Mouse (Mus musculus) kidney, postnatal 10 days (tissue): ENCODE results near the gene Vmn1r233.

Experiments used
- DNase-seq: peaks from one replicate; pipeline ENCODE4 v3.0.0; 2021; ENCODE audit warnings: mixed read lengths

The Vmn1r233 gene

DNA sequence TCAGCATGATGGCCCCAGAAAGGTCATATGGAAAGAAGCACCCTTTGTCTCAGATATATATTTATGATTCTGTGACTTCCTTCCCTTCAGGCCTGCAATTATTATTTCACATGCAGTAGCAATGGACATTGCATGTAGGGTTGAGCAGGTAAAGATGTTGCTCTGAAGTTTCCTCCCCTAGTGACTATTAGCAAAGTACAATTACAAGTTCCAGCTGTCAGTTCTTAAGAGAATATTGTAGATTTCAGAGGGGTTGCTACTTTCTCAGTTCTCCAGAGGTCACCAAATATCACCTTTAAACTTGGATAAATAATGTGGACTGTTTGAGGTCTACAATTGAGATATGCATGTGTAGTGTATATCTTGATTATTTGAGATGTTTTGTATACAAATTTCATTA lies at the start of gene Vmn1r233:
TSS of gene Vmn1r233 (minus strand) at position 101 of the 400 bp plus-strand sequence.
- no peak for DNase-seq

DNA sequence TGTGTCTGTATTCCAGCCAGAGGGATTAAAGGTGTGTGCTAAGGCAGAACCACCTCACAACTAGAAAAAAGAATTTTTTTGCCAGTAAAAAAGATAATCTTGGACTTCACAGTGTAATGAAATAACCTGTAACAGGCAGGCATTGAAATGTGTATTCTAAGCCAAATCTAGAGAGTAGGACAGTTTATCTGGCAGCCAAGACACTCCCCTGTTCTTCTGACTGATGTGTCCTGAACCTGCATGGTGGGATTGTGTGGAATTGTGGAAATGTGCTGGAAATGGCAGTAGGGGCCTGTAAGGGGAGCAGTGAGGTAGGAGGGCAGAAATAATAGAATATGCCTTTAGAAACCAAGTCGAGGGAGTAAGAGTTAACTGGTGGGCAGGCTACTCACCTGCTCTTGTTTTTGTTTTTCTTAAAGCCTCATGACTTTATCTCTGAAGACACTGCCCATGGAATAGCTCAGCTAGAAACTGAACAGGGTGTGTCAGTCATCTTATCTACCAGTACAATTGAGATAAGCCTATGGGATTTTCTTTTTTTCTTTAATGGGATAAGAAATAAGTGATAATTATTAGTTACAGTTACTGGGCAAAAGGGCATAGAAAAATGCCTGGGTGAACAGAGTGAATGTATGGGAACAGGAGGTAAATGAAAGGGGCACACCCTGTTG lies 22.3 kb upstream of the Vmn1r233 start:
- no peak for DNase-seq

DNA sequence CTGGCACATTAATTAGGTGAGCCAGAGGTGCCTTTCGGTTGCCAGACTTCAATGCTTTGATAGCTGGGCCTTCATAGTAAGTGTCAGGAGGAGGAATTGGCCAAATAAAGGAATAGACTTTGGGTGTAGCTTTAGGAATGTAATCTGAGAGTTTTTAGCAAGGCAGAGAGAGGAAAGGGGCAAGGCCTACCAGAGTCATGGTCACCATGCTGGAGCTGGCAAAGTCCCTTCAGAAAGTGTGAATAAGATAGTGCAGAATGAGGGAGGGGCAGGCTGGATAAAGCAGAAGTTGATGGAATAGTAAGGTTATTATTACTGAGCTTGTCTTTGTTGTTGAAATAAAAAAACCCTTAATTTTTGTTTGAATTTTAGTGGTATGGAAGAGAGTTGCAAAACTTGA lies 13.5 kb upstream of the Vmn1r233 start:
- no peak for DNase-seq

DNA sequence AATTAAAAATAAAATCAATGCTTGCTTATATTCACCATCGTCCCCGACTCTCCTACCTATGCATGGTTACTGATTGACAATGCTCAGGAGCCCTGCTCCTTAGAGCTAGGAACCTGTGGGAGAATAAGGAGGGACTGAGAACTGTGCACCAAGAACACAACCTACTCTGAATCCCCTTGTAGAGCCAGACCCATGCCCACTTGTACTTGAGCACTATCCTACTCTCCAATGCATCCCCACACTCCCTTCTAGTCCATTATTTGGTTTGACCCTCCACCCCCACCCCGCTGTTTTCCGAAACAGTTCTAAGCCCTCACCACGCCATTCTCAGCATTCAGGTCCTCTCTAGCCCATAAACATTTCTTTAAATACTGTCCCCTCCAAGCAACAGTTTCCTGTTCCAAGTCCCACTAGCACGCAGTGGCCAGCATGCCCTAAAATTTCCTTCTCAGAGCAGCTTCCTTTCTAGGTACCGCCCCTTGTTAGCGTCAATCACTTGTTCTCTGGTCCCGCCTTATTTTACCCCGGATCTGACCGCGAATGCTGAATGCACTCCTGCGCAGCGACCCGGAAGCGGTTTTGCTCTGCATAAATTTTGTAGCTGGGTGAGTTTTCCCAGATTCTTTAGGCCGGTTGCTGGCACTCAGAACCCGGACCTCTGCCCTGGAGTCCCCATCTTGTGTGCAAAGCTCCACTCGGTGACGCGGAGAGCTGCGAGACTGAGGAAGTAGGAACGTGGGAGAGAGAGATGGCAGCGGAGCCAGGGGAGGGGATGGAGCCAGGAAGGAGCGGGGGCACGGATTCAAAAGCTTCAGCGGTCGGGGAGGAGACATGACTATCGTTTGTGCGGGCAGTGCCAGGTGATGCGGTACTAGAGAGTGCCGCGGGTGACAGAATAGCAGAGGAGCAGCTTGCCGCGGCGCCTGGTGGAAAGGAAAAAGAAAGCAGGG lies 12.4 kb upstream of the Vmn1r233 start, which contains the start of gene Zfp160:
TSS of gene Zfp160 (plus strand) at position 522 of the 950 bp plus-strand sequence.
- DNase-seq, result peak; percentile 92

DNA sequence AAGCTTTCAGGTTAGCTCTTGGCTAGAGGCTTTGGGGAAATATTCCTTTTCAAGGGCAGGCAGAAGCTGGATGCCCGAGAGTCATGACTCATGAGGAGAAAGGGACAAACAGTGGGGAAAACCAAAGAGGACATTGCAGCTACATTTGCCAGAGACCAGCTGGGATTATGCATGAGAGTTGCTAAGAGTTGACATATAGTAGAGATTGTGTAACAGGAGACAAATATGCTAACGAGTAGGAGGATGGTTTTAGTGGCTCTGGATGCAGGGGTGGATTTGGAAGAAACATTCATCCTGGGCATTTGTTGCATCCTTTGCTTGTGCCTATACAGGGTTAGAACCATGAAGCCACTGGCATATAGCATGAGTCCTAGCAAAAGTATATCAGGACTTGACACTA lies 2.5 kb downstream of the Vmn1r233 start:
- no peak for DNase-seq

DNA sequence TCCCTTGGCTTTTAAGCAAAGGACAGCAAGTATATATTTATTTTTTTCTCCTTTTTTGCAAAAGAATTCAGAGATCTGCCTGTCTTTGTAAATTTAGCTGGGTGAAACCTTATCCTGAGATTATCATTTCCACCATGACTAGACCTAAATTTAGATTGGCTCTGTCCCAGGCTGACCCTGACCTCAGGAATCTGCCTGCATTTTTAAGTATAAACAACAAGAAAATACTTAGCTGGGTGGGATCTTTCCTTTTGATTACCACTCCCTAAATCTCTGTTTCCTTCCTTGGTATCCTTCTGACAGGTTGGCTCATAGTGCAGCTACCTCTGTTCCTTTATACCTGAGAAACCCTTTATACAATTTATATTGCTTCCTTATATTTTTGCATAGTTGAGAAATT lies 29.6 kb downstream of the Vmn1r233 start:
- DNase-seq, result peak; percentile 15

DNA sequence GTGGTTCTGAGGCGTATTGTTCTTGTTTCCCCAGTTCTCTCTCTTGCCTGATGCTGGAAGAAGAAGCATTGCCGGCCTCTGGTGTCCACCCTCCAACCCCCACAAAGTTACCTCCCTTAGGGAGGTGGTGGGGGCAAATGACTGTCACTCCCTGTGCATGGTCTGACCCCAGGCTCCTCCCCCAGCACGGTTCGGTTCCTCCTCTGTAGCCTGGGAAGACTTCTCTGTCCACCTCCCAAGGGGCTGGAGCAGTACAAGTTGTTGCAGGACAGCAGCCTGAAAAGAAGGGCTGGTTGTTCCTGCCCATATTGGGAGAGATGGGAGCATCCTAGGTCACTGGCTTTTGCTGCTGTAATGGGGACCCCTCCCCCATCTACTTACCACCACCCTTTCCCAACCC lies 30.8 kb downstream of the Vmn1r233 start:
- no peak for DNase-seq

DNA sequence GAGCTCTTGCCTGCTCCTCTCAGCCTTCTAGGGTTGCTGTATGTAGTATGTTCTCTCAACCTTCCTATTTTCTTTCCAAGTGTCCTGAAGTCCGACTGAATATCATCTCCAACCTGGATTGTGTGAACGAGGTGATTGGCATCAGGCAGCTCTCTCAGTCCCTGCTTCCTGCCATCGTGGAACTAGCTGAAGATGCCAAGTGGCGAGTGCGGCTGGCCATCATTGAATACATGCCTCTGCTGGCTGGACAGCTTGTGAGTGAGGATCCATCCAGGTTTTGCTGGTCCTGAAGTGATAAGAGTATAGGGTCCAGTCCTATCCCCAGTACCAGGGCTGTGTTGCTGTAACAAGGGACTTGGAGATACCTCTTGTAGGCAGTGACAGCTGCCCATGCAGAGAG lies 35.9 kb downstream of the Vmn1r233 start:
- no peak for DNase-seq

DNA sequence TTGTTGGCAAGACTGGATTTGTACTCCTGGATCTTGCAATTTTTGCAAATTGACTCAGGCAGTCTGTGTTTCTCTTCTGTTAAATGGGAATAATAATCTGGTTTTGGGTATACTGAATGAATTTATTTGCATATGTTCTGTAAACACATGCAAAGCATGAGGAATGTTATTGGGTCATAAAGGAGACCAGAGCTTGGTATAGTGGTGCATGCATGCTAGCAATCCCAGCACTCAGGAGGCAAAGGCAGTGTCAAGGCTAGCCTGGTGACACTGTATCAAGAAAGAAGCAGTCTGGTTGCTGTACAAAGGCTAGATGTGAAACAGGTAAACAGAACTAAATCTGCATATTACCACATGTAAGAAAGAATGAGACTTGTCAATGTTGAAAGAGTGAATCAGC lies 49.6 kb downstream of the Vmn1r233 start:
- no peak for DNase-seq

DNA sequence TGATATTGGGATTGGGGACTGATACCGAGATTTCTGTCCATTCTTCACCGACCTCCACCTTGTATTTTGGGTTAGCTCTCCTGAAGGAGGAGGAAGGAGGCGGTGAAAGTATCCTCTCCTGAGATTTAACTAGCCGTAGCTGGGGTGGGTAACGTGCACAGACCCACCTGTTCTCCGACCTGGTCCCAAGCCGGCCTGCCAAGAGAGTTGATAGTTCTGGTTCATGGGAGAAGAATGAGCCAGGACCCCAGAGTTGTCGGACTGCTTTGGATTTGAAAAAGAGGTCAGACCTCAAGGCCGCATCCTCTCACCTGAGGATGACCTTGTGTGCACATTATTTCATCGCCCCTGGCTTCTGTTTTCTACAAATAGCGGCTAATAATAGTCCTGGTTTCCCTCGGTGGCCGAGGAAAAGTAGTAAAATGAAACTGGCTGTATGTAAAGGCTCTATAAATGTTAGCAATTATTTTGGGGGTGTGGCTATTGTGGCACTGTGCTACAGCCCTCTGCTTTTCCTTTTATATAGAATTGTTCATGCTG lies 50.2 kb downstream of the Vmn1r233 start:
- peak; percentile 25 for DNase-seq

DNA sequence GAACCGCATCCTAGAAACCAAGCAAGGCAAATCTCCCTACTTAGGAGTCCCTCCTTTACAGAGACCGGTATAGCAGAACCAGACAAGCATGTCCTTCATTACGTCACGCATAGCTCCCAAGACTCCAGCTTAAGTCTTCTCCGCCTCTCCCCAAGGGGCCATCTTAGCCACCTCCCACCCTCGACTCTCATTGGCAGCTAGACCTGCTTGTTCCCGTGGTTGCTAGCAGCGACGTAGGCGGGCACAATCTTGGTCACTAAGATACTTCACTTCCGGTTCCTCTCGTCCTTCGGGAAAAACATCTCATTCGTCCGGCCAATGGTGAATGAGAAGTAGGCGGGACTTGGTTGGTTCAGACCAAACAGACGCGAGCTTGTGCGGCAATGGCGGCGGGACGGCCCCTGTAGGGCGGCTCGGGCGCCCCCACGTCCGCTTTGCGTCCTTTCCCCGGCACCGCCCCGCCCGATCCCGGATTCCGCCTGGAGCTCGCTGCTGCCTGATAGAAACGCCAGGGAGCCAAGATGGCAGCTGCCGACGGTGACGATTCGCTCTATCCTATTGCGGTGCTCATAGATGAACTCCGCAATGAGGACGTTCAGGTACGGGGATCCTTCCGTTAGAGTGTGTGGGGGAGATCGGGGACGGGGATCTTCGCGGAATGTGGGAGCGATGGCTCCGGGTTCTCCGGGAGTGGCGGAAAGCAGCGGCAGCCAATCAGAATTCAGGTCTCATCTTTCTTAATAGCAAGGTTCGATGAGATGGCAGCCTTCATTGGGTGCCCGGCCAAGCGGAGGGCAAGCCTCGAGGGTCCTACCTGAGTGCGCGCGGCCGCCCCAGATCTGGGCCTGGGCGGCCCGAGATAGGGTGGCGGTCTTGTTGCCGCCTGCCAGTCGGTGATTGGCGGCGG lies 51.0 kb downstream of the Vmn1r233 start, which contains the start of gene Ppp2r1a:
TSS of gene Ppp2r1a (plus strand) at position 327 of the 907 bp plus-strand sequence.
- peak; percentile 99 for DNase-seq

DNA sequence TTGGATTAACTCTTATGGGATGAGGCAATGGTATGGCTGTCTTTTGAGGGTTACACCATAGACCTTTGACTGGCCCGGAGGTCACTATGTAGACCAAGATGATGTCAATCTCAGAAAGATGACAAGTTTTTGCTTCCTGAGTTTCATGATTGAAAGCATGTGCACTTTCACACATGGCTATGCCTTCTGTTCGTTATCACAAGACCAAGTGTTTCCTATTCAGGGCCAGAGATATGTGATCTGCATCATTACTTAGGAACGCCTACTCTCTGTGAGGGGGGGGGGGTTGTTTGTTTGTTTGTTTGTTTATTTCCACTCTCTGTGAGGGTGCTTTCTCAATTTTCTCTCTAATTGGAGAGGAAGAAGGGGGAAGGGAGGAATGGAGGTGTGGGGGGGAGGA lies 52.0 kb downstream of the Vmn1r233 start:
- no peak for DNase-seq
